Mouse (Mus musculus): ENCODE data around the gene Lrrc49.

The Lrrc49 gene

GRCm38 (mm10) chr9:60599489-60599888 lies 88.5 kb downstream of the Lrrc49 start:
- peak; percentile 22 for DNase-seq (ENCODE audit: low read depth, low spot score)

- DNase-seq (ENCODE audit: low read depth, low spot score) = no peak
Observed at GRCm38 (mm10) chr9:60595406-60595805, 92.6 kb downstream of the Lrrc49 start.

GRCm38 (mm10) chr9:60592974-60593373 lies 95.0 kb downstream of the Lrrc49 start:
- DNase-seq (ENCODE audit: low read depth, low spot score) = no peak

GRCm38 (mm10) chr9:60592363-60592762 lies 95.6 kb downstream of the Lrrc49 start:
- no peak for DNase-seq (ENCODE audit: low read depth, low spot score)

GRCm38 (mm10) chr9:60590871-60591624 lies 96.9 kb downstream of the Lrrc49 start:
- DNase-seq (ENCODE audit: low read depth, low spot score) = no peak

GRCm38 (mm10) chr9:60588914-60589313 lies 99.0 kb downstream of the Lrrc49 start:
- DNase-seq (ENCODE audit: low read depth, low spot score) = no peak

GRCm38 (mm10) chr9:60586920-60587319 lies 101.0 kb downstream of the Lrrc49 start:
- DNase-seq (ENCODE audit: low read depth, low spot score) = no peak

- no peak for DNase-seq (ENCODE audit: low read depth, low spot score)
Observed at GRCm38 (mm10) chr9:60585206-60585605, 102.8 kb downstream of the Lrrc49 start.

- no peak for DNase-seq (ENCODE audit: low read depth, low spot score)
Observed at GRCm38 (mm10) chr9:60582553-60582952, 105.4 kb downstream of the Lrrc49 start.

GRCm38 (mm10) chr9:60573011-60573410 lies 114.9 kb downstream of the Lrrc49 start:
- no peak for DNase-seq (ENCODE audit: low read depth, low spot score)

- no peak for DNase-seq (ENCODE audit: low read depth, low spot score)
Observed at GRCm38 (mm10) chr9:60571725-60572124, 116.2 kb downstream of the Lrrc49 start.

- DNase-seq (ENCODE audit: low read depth, low spot score) = no peak
Observed at GRCm38 (mm10) chr9:60571041-60571440, 116.9 kb downstream of the Lrrc49 start.

- DNase-seq (ENCODE audit: low read depth, low spot score) = peak; percentile 14
Observed at GRCm38 (mm10) chr9:60569366-60569765, 118.6 kb downstream of the Lrrc49 start.

- DNase-seq (ENCODE audit: low read depth, low spot score) = no peak
Observed at GRCm38 (mm10) chr9:60563809-60564208, 124.1 kb downstream of the Lrrc49 start.

GRCm38 (mm10) chr9:60562443-60563371 lies 125.3 kb downstream of the Lrrc49 start:
- DNase-seq (ENCODE audit: low read depth, low spot score) = no peak

GRCm38 (mm10) chr9:60561641-60562289 lies 126.2 kb downstream of the Lrrc49 start:
- DNase-seq (ENCODE audit: low read depth, low spot score) = peak; percentile 54

- DNase-seq (ENCODE audit: low read depth, low spot score) = no peak
Observed at GRCm38 (mm10) chr9:60558507-60558906, 129.5 kb downstream of the Lrrc49 start.

GRCm38 (mm10) chr9:60551238-60551637 lies 136.7 kb downstream of the Lrrc49 start:
- DNase-seq (ENCODE audit: low read depth, low spot score) = no peak

- DNase-seq (ENCODE audit: low read depth, low spot score) = no peak
Observed at GRCm38 (mm10) chr9:60548182-60548581, 139.8 kb downstream of the Lrrc49 start.

GRCm38 (mm10) chr9:60546169-60546568 lies 141.8 kb downstream of the Lrrc49 start:
- no peak for DNase-seq (ENCODE audit: low read depth, low spot score)

GRCm38 (mm10) chr9:60545361-60546096 lies 142.4 kb downstream of the Lrrc49 start:
- DNase-seq (ENCODE audit: low read depth, low spot score) = no peak
